Mouse (Mus musculus) heart, postnatal 0 days (tissue): ENCODE results near the gene Gtf2a1l.

ENCODE experiments used
- CTCF ChIP-seq: IDR thresholded peaks from 2 replicates; pipeline ENCODE4 v1.5.1; 2016; ENCODE audit warnings: antibody characterized with exemption, control low read depth, low read depth
- EP300 ChIP-seq: IDR thresholded peaks from 2 replicates; pipeline ENCODE4 v1.6.1; 2016; ENCODE audit warnings: antibody characterized with exemption, low read depth

DNA sequence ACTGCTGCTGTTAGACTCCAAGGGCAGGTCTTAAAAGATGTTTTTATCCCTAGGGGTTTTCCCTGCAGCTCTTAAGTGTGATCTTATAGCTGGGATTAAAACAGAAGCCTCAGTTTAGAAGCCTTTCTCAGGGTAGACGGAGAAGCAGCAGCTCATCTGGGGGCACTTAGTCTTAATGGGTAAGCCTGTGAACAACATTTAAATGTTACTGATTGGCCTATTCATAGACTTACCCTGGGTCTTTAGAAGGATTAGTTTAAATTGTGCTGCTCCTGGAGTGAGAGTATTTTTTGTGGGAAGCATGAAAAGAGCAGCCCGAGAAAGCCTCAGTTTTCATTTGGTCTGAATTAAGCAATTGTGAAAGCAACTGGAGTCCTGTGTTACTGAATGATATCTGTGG lies 1.5 kb downstream of the Gtf2a1l start:
- no peak for TF ChIP-seq CTCF
- no peak for TF ChIP-seq EP300
